In genomic region chr1:171330216-171330560, GRCm38 (mm10) we compare ENCODE assay signal across 8 mouse cellular contexts. TPM values are rescaled to one million over a fixed set of nuclear protein-coding genes. Genes with fewer than 3 reads are reported as not detected.
DNase-seq lines count a peak whose midpoint lies in the region; ATAC-seq lines count a peak whose summit lies in the region.

No protein-coding gene starts in this region.

- H3K9me3 ChIP-seq in lung, embryonic 15.5 days = no peaks in the 10 kb centered on the region
- no peaks in the 10 kb centered on the region for H3K9me3 ChIP-seq in embryonic facial prominence, embryonic 12.5 days
- H3K9me3 ChIP-seq in kidney, embryonic 16.5 days (ENCODE audit: low read length) = no peaks in the 10 kb centered on the region
- H3K9me3 ChIP-seq in neural tube, embryonic 15.5 days (replicated peaks) = no peaks in the 10 kb centered on the region

- H3K4me2 ChIP-seq in lung, embryonic 15.5 days = peak overlapping the region; percentile 76
- peak overlapping the region; percentile 65 for H3K4me2 ChIP-seq in embryonic facial prominence, embryonic 12.5 days (replicated peaks)
- H3K4me2 ChIP-seq in kidney, embryonic 16.5 days (replicated peaks; ENCODE audit: low read depth, low read length) = peak overlapping the region; percentile 92
- H3K4me2 ChIP-seq in neural tube, embryonic 15.5 days = peak overlapping the region; percentile 84

- H3K4me1 ChIP-seq in lung, embryonic 15.5 days = peaks cover 35% of the 10 kb centered on the region
- peaks cover 21% of the 10 kb centered on the region for H3K4me1 ChIP-seq in embryonic facial prominence, embryonic 12.5 days
- peaks cover 25% of the 10 kb centered on the region for H3K4me1 ChIP-seq in kidney, embryonic 16.5 days (ENCODE audit: insufficient read depth, low read length)
- H3K4me1 ChIP-seq in neural tube, embryonic 15.5 days = peaks cover 62% of the 10 kb centered on the region

- DNase-seq in lung, postnatal 14 days = no peak
- no peak for DNase-seq in right cerebral cortex, postnatal 10 days (ENCODE audit: low spot score in 2 of 2)
- DNase-seq in layer of hippocampus, adult 11-12 months (ENCODE audit: low spot score) = no peak

- WGBS in lung, embryonic 15.5 days = under 1% methylated on average over 4 of the region's 4 CpGs
- WGBS in embryonic facial prominence, embryonic 12.5 days = 0% methylated on average over 4 of the region's 4 CpGs
- under 1% methylated on average over 4 of the region's 4 CpGs for WGBS in kidney, embryonic 16.5 days
- 0% methylated on average over 4 of the region's 4 CpGs for WGBS in neural tube, embryonic 15.5 days

- peak overlapping the region; percentile 99 for H3K27ac ChIP-seq in lung, embryonic 15.5 days
- H3K27ac ChIP-seq in embryonic facial prominence, embryonic 12.5 days = peak overlapping the region; percentile 99
- H3K27ac ChIP-seq in kidney, embryonic 16.5 days (ENCODE audit: low read length) = peak overlapping the region; percentile 100
- peak overlapping the region; percentile 99 for H3K27ac ChIP-seq in neural tube, embryonic 15.5 days (replicated peaks)

- ATAC-seq in lung, embryonic 15.5 days (ENCODE audit: borderline replicate concordance, extremely low read depth, low FRiP score, low TSS enrichment) = no peak
- peak; percentile 4; the same call in 1 of the 2 replicates for ATAC-seq in embryonic facial prominence, embryonic 12.5 days (ENCODE audit: insufficient number of reproducible peaks, insufficient read depth, low FRiP score, low TSS enrichment)
- ATAC-seq in kidney, embryonic 16.5 days (ENCODE audit: low FRiP score, low TSS enrichment) = no peak
- no peak; the same call in 1 of the 2 replicates for ATAC-seq in neural tube, embryonic 15.5 days (ENCODE audit: low FRiP score)
- ATAC-seq in megakaryocyte progenitor cell, adult 5-6 weeks (replicated peaks; ENCODE audit: poor library complexity) = no peak

- H3K4me3 ChIP-seq in lung, embryonic 15.5 days = peak overlapping the region; percentile 93
- H3K4me3 ChIP-seq in embryonic facial prominence, embryonic 12.5 days = peak overlapping the region; percentile 85
- peak overlapping the region; percentile 87 for H3K4me3 ChIP-seq in kidney, embryonic 16.5 days (ENCODE audit: low read length)
- peak overlapping the region; percentile 84 for H3K4me3 ChIP-seq in neural tube, embryonic 15.5 days (replicated peaks)

- no peaks in the 10 kb centered on the region for H3K27me3 ChIP-seq in lung, embryonic 15.5 days
- H3K27me3 ChIP-seq in embryonic facial prominence, embryonic 12.5 days = no peaks in the 10 kb centered on the region
- no peaks in the 10 kb centered on the region for H3K27me3 ChIP-seq in kidney, embryonic 16.5 days (ENCODE audit: insufficient read depth, low read length)
- no peaks in the 10 kb centered on the region for H3K27me3 ChIP-seq in neural tube, embryonic 15.5 days (replicated peaks)

- peak overlapping the region; percentile 91 for H3K9ac ChIP-seq in lung, embryonic 15.5 days
- peak overlapping the region; percentile 92 for H3K9ac ChIP-seq in embryonic facial prominence, embryonic 12.5 days
- H3K9ac ChIP-seq in kidney, embryonic 16.5 days (replicated peaks; ENCODE audit: low read length) = peak overlapping the region; percentile 98
- peak overlapping the region; percentile 83 for H3K9ac ChIP-seq in neural tube, embryonic 15.5 days (replicated peaks)

- H3K36me3 ChIP-seq in lung, embryonic 15.5 days = peaks cover 6% of the 10 kb centered on the region; the same call in 1 of the 2 replicates
- no peaks in the 10 kb centered on the region; the same call in 1 of the 2 replicates for H3K36me3 ChIP-seq in embryonic facial prominence, embryonic 12.5 days
- H3K36me3 ChIP-seq in kidney, embryonic 16.5 days (ENCODE audit: insufficient read depth, low read length) = 0 out of 2 replicates have a peak, but pooled peaks cover 9% of the 10 kb centered on the region
- peaks cover 11% of the 10 kb centered on the region; the same call in 1 of the 2 replicates for H3K36me3 ChIP-seq in neural tube, embryonic 15.5 days

RNA-seq across cellular contexts. Expression of gene Dedd, which starts 1.2 kb away (rescaled TPM):
- polyA plus RNA-seq in lung, embryonic 15.5 days (2015; fragmentation: Nextera tagmentation; extraction: Ambion mirVana) = 49.5 and 50.5 TPM in 2 replicates
- 54.5 and 61.8 TPM in 2 replicates for polyA plus RNA-seq in embryonic facial prominence, embryonic 12.5 days (2016; fragmentation: Nextera tagmentation; extraction: Ambion mirVana)
- polyA plus RNA-seq in kidney, embryonic 16.5 days (2015; fragmentation: Nextera tagmentation; extraction: Ambion mirVana) = 57.0 and 59.5 TPM in 2 replicates
- 44.1 and 49.9 TPM in 2 replicates for polyA plus RNA-seq in neural tube, embryonic 15.5 days (2015; fragmentation: Nextera tagmentation; extraction: Ambion mirVana)
- 24.6 and 25.4 TPM in 2 replicates for total RNA-seq in megakaryocyte progenitor cell, adult 5-6 weeks (2015)
- total RNA-seq in megakaryocyte progenitor cell, adult 5-6 weeks (2017) = 11.6 and 18.6 TPM in 2 replicates

RNA-seq across cellular contexts. Expression of gene Nit1, which starts 15.3 kb away (rescaled TPM):
- 38.3 and 42.6 TPM in 2 replicates for polyA plus RNA-seq in lung, embryonic 15.5 days (2015; fragmentation: Nextera tagmentation; extraction: Ambion mirVana)
- polyA plus RNA-seq in embryonic facial prominence, embryonic 12.5 days (2016; fragmentation: Nextera tagmentation; extraction: Ambion mirVana) = 43.6 and 44.8 TPM in 2 replicates
- 60.6 and 63.3 TPM in 2 replicates for polyA plus RNA-seq in kidney, embryonic 16.5 days (2015; fragmentation: Nextera tagmentation; extraction: Ambion mirVana)
- polyA plus RNA-seq in neural tube, embryonic 15.5 days (2015; fragmentation: Nextera tagmentation; extraction: Ambion mirVana) = 53.0 and 53.1 TPM in 2 replicates
- total RNA-seq in megakaryocyte progenitor cell, adult 5-6 weeks (2015) = 7.6 and 9.8 TPM in 2 replicates
- total RNA-seq in megakaryocyte progenitor cell, adult 5-6 weeks (2017) = 31.7 and 34.1 TPM in 2 replicates

RNA-seq across cellular contexts. Expression of gene Pfdn2, which starts 15.3 kb away (rescaled TPM):
- polyA plus RNA-seq in lung, embryonic 15.5 days (2015; fragmentation: Nextera tagmentation; extraction: Ambion mirVana) = 83.8 and 91.3 TPM in 2 replicates
- 118 and 127 TPM in 2 replicates for polyA plus RNA-seq in embryonic facial prominence, embryonic 12.5 days (2016; fragmentation: Nextera tagmentation; extraction: Ambion mirVana)
- polyA plus RNA-seq in kidney, embryonic 16.5 days (2015; fragmentation: Nextera tagmentation; extraction: Ambion mirVana) = 99.2 and 103 TPM in 2 replicates
- polyA plus RNA-seq in neural tube, embryonic 15.5 days (2015; fragmentation: Nextera tagmentation; extraction: Ambion mirVana) = 146 and 162 TPM in 2 replicates
- 50.2 and 52.3 TPM in 2 replicates for total RNA-seq in megakaryocyte progenitor cell, adult 5-6 weeks (2015)
- total RNA-seq in megakaryocyte progenitor cell, adult 5-6 weeks (2017) = 35.5 and 52.3 TPM in 2 replicates

RNA-seq across cellular contexts. Expression of gene Klhdc9, which starts 30.4 kb away (rescaled TPM):
- 2.1 and 2.6 TPM in 2 replicates for polyA plus RNA-seq in lung, embryonic 15.5 days (2015; fragmentation: Nextera tagmentation; extraction: Ambion mirVana)
- polyA plus RNA-seq in embryonic facial prominence, embryonic 12.5 days (2016; fragmentation: Nextera tagmentation; extraction: Ambion mirVana) = 1.0 and 1.8 TPM in 2 replicates
- polyA plus RNA-seq in kidney, embryonic 16.5 days (2015; fragmentation: Nextera tagmentation; extraction: Ambion mirVana) = 4.2 and 4.3 TPM in 2 replicates
- 4.0 and 4.1 TPM in 2 replicates for polyA plus RNA-seq in neural tube, embryonic 15.5 days (2015; fragmentation: Nextera tagmentation; extraction: Ambion mirVana)
- 0.96 TPM in 1 of 2 replicates, not detected in the other for total RNA-seq in megakaryocyte progenitor cell, adult 5-6 weeks (2015)
- 0.33 and 0.71 TPM in 2 replicates for total RNA-seq in megakaryocyte progenitor cell, adult 5-6 weeks (2017)

RNA-seq across cellular contexts. Expression of gene Ufc1, which starts 35.4 kb away (rescaled TPM):
- polyA plus RNA-seq in lung, embryonic 15.5 days (2015; fragmentation: Nextera tagmentation; extraction: Ambion mirVana) = 105 and 109 TPM in 2 replicates
- 102 and 105 TPM in 2 replicates for polyA plus RNA-seq in embryonic facial prominence, embryonic 12.5 days (2016; fragmentation: Nextera tagmentation; extraction: Ambion mirVana)
- 102 and 111 TPM in 2 replicates for polyA plus RNA-seq in kidney, embryonic 16.5 days (2015; fragmentation: Nextera tagmentation; extraction: Ambion mirVana)
- polyA plus RNA-seq in neural tube, embryonic 15.5 days (2015; fragmentation: Nextera tagmentation; extraction: Ambion mirVana) = 115 and 119 TPM in 2 replicates
- 127 and 149 TPM in 2 replicates for total RNA-seq in megakaryocyte progenitor cell, adult 5-6 weeks (2015)
- 93.2 and 115 TPM in 2 replicates for total RNA-seq in megakaryocyte progenitor cell, adult 5-6 weeks (2017)
